Mouse (Mus musculus) CD8-positive naive resting alpha-beta T cell, adult 2 months (primary cell): ENCODE data around the gene Doxl2.

Source experiments
- DNase-seq, 2 experiments: peaks; one replicate each; pipeline ENCODE4 v3.0.0; 2022; ENCODE audit warnings: low read depth in 2 of 2, low spot score in 2 of 2

The Doxl2 gene

GRCm38 (mm10) chr6:49009161-49009555 lies 34.4 kb downstream of the Doxl2 start:
- DNase-seq, result no peak

DNA sequence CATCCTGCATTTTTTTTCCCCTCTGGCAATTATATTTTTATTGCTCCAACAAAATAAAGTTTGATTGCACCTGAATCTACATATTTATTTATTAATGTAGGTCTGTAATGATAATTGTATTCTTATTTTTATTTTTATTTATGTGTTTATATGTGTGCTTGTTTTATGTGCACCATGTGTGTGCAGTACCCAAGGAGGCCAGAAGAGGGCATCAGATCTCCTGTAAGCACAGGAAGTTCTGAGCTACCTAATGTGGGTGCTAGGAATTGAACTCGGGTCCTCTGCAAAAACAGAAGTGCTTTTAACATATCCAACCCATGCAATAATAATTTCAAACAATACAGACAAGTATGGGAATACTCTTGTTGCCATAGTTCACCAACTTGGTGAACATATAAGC lies 34.9 kb downstream of the Doxl2 start:
- no peak for DNase-seq

DNA sequence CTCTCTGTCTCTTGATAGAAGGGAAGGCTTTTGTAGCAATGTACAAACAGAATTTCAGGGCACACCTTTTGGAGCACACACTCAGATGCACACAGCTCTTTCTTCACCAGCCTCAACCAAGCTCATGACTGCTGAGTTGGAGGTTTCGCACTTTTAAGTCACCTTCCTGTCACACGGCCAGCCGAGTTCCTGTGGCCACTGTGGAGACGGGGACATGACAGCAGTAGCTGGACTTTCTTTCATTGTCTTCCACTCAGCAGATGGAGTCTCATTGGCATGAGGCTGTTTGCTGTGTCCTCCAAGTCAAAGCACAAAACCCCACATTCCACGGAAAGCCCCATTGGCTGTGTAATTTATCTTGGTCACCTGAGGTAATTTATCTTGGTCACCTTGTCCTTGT lies 36.4 kb downstream of the Doxl2 start:
- no peak for DNase-seq

- no peak for DNase-seq
These were observed 38.3 kb downstream of the Doxl2 start for GRCm38 (mm10) chr6:49013023-49013422.

DNA sequence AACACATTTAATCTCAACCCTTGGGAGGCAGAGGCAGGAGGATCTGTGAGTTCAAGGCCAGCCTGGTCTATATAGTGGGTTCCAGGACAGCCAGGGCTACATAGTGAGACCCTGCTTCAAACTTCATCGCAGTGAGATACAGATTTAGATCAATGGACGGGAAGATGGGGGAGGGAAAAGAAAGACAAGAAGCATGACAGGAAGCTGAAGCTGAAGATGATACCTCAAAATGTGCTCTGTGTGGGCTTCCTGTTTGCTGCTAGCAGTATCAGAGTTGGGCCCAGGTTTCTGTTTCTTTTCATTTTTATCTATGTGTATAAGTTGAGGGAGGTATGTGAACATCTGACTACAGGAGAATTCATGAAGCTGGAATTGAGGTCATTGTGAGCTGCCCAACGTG lies 38.7 kb downstream of the Doxl2 start:
- DNase-seq, result no peak

DNA sequence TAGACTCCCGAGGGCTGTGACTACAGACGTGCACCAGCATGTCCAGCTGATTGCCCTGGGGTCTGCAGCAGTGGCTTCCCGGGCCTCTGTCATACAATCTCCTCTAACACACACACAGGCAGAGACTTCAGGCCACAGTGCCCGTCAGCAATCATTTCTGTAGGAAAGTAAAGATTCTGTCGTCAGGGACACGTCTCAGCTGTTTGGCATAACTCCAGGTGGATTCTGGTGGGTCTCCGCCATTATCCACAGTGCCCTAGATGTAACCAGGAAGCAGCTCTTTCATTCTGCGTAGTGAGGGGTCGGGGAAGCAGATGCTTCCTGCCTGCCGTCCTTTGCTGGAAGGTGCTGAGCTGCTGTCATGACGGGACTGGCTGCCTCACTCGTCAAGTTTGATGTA lies 42.4 kb downstream of the Doxl2 start:
- no peak for DNase-seq

DNA sequence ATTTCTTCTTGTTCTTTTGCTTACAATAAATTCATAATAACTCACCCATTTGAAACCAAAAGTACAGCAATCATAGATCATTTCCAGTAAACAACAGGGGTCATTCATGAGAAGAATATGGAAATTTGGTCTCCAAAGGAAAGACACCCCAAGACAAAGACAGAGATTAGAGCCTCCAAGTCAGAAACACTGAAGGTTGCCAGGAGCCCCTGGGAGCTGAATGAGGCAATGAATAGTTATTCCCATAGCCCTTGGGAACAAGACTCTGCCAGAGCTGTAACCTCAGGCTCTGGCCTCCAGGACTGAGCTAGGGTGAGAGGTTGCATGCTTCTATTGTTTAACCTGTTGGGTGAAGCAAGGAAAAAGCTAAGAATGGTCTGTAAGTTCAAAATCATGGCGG lies 44.6 kb downstream of the Doxl2 start:
- no peak for DNase-seq

DNA sequence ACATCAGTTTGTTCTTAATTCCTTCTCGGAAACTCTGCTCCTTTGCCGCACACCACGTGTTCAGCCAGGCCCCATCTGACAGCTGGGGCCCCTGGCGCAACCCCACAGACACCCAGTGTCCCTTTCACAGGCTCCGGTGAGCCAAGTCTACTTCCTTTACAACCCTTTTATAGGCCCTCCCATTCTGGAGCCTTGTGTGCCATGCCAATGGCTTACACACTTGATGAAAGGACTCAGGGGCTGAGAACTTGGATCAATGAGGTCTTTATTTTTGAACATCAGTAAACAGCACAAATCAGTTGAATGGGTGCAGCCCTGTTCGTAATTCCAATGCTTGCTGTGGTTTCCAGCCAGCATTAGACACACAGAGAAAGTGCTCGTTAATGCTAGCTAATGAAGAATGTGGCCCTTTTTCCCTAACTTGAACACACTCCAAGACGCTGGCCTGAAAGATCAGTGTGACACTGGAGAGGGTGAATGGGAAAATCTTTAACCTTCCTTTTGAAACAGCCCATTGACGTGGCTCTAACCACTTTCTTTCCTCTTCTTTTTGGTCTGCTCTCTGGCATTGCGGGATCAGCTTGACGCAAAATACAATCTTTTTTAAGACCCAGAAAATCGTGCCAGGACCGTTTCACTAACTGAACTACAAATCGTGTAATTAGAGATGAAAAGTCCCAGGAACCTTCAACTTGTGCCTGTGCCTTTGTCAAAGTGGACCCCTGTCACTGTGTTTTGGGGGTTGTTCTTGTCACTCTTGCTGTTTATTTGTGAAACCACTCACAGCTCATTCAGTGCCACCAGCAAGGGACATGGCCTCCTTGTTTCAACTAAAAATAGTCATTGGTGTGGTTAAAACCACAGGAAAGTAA lies 46.6 kb downstream of the Doxl2 start:
- no peak for DNase-seq

DNA sequence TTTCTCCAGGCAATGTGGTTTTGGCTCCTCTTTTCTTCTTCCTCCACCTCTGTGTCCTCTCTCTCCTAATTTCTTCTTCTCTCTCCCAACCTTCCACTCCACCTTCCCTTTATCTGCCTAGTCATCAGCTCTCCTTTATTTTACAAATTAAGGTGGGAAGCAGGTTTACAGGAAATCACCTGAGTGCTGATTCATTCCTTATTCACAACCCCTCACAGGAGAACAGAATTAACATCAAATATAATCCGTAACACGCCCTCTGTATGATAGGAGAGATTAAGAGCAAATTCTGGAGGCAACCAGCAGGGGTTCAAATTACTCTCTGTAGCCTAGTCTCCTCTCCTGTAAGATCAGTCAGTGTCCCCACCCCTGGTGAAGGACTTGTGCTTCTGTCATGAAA lies 47.6 kb downstream of the Doxl2 start:
- no peak for DNase-seq

GRCm38 (mm10) chr6:49023315-49023714 lies 48.6 kb downstream of the Doxl2 start:
- no peak for DNase-seq

- DNase-seq, result no peak
These were observed 50.5 kb downstream of the Doxl2 start for GRCm38 (mm10) chr6:49025290-49025689.

DNA sequence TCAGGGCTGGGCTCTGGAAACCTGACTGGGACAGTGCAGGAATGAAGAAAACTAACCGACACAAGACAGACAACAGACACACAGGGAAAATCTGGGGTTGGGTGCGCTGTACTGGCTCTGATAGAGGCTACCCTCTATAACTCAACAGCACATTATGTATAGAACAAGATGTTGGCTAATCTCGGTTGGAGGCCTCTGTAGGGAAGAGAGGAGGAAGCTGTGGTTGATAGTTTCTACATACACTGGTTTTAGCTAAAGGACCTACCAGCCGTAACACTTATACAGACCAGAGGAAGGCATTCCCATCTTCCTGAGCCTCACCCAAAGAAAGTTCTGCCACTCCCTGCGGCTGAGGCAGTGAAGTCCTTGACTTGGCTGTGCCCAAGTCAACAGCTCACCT lies 51.7 kb downstream of the Doxl2 start:
- DNase-seq, result no peak

DNA sequence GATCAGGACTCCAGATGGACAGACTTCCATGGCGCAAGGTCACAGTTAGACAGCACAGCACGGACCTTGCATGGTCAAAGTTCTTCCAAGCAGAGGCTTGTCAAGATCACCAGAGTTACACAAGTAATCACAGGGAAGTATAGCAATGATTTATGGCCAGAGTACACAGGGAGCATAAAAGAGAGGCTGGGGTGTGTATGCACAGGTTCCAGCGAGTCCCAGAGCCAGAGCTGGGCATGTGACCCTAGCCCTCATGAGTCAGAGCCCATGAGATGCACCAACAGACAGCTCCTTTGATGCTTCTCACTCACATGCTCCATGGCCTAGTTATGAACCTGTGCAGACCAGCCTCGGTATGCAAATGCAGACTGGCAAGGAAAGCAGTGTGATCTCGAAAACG lies 53.3 kb downstream of the Doxl2 start:
- no peak for DNase-seq
